Mouse (Mus musculus): ENCODE measurements at regions not wholly inside any gene's neighbourhood (a gene's known extent, or its start where the extent isn't known, plus 50 kb on each side); places are given as distances from the start of the nearest gene placed in this dataset.

DNA sequence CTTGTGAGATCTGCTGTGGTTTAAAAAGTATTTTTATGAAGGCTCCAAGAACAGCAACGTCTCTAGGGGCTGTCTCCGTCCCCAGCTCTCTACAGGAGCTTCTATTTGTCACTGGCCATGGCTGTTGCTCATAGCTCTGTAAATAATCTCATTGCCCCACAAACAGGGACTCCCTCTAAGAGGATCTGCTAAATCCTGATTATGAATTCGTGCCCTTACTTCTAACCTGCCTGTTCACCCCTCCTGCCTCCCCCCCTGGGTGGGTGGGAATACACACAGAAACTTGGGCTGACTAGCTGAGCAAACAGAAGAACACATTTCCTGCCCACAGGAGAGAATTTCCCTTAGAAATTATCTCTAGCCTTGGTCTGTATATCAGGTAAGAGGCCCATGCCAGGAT, 155.9 kb upstream of the Ncam1 start:
- DNase-seq (ENCODE audit: low read depth): no peak

DNA sequence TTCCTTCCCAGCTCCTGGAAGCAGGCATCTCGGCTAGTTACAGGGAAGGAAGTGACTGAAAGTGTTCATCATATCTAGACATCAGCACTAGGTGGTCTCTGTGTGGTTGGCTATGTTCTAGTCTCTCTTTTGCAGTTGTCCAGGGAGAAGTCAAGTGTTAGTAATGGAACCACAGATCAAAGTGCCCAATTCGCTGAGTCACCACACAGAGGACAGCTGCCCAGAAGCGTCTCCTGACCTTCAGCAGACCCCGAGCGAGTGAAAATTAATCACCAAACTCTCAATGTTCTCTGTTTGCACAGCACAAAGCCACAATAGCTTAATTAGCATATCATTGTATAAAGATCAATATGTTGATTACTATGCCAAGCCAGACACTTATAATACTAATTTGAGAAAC, 151.6 kb upstream of the Ncam1 start:
- DNase-seq (ENCODE audit: low read depth): no peak

DNA sequence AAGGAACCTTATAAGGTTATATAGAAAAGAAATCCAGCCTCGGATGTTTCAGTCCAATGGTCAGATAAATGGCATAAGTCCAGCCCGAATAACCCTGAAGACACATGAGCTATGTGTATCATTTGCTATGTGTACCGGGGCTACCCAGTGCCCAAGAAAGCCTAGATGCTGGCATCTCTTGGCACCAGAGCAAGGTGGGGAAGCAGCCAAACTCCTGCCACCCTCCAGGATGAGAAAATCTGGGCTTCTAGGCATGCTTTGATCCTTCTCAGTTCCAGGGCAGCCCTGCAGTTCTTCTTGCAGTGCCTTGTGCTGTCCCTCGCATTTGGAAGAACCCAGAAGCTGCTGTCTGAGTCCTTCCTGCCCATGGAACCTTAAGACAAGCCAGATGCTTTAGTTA, 149.8 kb upstream of the Ncam1 start:
- DNase-seq (ENCODE audit: low read depth): no peak

DNA sequence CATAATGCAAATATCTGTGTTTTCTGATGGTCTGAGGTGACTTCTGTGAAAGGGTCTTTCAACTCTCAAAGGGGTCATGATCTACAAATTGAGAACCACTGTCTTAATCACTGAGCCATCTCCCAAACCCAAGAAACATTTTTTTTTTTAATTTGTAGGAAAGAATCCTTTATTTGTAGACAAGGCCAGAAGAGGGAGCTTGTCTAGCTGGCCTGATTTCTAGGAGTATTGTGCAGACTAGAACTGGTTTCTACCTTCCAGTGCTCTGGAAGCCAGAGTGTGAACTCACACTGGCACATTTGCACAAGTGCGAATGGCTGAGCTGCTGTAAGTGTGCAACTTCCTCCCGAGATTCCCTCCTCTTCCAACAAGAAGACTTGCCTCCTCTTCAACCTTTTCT, 148.1 kb upstream of the Ncam1 start:
- DNase-seq (ENCODE audit: low read depth): no peak

DNA sequence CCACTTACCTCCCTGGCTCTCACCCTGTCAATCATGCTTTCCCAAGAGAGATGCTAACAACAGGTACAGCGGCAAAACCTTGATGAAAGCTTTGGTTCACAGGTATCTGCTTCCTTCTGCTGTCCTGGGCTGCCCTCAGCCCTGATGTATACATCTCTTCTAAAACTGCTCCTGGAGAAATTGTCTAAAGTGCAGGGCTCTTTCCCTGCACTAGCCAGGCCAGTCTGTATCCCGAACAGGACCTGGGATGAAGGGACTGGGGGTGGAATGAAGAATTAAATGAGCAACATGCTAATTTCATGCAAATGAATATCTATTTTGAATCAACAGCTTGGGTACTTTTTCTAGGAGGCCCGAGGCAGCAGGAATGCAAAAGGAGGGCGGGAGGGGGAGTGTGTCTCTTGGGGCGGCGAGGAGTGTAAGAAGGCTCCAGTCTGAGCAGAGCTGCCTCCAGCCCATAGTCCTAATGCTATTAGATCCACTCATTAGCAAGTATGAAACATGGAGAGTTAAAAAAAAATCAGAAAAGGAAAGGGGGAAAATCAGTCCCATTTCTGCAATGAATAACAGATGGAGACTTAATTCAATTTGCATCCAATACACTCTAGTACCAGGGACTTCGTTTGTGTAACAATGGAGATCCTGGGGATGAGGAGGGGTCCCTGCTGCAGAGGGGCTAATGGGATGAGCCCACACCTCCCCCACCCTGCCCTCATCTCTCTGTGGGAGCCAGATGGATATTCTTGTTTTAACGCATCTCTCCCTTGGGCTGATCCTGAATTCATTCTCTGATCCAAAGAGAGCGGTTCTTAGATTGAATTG, 137.0 kb upstream of the Ncam1 start:
- no peak for DNase-seq (ENCODE audit: low read depth)

DNA sequence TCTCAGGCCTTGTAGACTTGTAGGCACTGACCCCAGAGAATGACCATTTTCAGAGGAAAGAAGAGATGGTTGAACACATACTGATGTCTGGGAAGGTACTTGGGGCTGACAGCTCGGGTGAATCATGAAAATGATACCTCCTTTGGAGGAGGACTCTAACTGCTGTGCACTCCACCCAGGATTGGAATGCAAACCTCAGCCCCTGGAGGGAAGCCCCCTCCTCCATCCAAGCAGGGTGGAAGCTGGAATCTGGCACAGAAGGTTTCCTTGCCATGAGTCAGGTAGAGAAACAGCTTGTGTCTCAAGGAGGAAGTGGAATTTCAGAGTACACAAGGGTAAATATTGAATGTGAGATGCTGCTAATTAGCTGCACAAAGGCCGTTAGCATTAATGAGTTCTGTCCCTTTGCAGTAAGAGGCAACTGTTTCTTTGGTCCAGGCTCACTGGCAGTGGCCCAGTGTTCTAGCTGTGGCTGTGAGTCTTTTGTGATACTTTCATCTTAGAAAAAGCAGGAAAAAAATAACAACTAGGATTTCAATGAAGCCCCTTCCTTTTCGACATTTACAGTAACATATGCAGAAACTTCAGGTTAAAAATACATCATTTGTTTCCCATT, 129.4 kb upstream of the Ncam1 start:
- DNase-seq (ENCODE audit: low read depth): no peak

DNA sequence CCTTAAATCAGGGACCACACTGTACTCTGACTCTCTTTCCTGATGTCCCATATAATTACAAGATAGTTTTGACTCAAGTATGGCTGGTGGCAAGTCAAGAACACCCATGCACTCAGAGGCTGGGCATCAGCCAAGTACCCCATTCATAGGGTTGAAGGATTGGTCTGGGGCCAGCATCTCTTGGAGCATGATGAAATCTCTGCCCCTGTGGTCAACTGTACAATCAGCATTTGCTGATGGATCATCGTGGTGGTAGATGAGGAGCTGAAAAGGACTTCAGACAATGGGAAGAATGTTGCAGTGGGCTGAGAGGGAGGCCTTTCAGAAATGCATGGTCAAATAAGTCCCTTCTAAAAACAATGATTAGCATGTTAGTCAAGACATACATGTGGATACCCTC, 128.6 kb upstream of the Ncam1 start:
- DNase-seq (ENCODE audit: low read depth): no peak

DNA sequence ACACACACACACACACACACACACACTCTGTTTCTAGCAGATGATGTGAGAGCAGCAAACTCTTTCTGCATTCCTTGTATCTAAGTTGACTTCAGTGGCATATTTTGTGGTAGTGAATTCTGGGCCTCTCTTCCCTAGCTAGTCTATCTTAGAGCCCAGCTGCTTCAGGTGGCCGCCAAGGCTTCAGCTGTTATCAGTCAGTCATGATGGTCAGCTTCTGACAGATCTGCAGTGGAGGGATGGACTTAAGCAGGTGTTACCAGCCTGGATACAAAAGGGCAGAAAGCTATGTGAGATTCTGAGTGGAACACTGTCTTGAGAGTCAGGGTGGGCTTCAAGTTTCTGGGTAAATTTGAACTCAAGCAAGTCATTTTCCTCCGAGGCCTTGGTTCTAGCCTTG, 127.1 kb upstream of the Ncam1 start:
- DNase-seq (ENCODE audit: low read depth): no peak

DNA sequence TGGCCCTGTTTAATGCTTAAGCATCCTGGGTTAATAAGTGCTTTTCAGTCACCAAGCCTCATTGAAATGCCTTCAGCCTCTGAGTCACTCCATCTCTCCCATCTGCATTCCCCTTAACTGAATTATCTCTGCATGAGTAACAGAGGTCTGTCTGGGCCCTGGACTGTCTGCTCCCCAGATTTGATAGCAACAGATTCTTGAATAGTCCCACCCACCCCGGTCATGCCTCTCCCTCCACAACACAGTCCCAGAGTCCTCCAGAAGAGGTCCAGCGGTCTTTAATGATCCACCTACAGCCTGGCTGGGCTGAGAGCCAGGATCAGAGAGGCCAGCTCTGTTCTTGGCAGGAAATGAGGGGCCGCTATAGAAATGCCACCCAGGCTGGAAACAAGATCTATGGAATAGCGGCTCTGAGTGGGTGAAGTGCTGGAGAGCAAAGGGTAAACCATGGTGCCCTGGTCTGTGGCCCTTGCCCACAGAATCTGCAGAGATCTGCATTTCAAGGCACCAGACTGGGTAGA, 125.3 kb upstream of the Ncam1 start:
- DNase-seq (ENCODE audit: low read depth): no peak

DNA sequence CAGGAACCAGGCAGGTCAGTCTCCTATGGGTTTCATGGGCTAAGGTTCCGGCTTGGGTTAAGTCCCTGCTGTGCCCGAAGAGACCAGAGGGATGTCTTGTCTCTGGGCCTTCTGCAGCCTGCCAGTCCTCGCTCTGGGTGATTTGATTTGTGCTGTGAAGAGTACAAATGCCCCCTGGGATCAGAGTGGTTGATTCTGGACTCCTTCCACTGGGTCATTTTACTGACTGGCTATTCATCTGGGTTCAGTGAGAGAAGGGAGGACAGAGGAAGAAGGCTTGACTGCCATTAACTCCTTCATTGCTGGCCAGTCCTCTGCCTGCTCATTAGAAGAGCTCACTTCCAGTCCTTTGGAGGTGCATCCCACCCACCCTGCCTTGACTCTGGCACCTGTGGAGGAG, 124.0 kb upstream of the Ncam1 start:
- DNase-seq (ENCODE audit: low read depth): no peak

DNA sequence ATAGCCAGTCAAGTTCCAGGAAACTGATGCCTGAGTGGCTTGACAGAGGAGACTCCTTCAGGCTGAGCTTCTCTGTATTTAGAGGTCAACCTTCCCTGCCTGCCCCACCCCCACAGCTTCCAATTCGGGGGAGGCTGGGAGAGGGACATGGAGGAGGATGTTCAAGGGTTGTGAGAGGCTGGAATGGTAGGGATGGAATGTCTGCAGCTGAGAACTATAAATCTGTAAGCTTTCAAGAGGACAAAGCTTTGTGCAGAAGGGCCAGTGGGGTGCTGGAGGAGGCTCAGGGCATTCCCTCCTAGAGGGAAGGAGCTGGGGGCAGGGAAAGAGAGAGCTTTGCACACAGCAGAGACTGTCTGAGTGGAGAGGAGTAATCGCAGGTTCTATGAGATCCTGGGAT, 123.4 kb upstream of the Ncam1 start:
- no peak for DNase-seq (ENCODE audit: low read depth)

DNA sequence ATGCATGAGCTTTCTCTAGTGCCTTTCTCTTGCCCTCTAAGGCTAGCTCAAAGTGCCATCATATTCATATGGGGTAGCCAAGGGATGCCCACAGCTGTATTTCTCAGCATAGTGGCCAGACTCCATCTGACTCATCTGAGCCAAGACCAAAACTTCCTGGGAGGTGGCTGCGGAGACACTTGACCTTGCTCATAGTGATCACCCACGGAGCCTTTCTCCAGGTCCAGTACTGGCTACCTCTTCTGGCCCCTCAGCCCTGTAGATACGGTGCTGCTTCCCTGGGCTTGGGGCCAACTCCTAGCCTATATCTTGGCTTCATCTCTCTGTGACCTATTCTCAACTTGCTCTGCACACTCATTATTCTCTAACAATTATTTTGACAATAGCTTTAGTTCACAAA, 122.6 kb upstream of the Ncam1 start:
- no peak for DNase-seq (ENCODE audit: low read depth)

DNA sequence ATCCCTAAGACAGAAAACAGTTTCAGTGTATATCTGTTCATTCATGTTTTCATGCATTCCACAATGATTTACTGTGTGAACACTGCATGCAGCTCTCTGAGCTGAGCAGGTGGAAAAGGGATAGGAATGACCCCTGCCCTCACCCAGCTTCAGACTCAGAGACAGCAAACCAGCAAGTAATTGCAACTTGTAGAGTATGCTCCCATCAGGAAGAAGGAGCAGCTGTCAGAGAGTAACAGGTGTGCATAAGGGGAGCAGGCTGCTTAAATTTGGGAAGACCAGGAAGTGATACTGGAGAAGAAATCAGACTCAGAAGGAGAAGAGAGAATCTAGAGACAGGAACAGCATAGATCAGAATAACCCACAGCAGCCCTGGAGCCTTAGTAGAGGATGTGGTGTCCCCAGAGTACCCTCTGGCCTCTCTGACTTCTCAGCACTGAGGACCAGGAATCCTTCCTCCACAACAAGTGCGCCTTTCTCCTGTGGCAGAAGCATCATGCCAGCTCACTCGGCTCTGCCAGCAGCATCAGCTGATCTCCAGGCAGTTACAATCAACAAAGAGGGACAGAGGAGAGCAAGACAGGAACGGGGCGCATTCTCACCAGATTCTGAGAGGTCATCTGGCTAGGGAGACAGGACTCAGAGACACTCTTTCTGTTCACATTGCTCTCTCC, 116.5 kb upstream of the Ncam1 start:
- no peak for DNase-seq (ENCODE audit: low read depth)

DNA sequence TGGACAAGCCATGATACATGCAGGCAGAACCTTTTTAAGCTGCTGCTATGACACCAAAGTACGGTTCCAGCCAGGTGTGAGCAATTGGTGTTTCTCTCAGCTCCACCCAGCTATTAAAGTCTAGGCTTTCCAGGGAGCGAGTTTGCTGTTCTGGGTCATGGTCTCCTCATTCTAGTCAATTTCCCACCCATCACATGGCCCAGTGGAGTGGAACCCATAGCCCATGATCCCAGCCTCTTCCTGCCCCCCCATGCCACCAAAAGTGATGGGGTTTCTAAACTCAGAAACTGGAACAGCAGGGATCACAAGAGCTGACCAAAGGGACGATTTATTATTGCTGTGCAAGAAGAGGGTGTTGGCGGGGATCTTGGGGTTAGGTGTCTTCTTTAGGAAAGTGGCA, 115.0 kb upstream of the Ncam1 start:
- no peak for DNase-seq (ENCODE audit: low read depth)

DNA sequence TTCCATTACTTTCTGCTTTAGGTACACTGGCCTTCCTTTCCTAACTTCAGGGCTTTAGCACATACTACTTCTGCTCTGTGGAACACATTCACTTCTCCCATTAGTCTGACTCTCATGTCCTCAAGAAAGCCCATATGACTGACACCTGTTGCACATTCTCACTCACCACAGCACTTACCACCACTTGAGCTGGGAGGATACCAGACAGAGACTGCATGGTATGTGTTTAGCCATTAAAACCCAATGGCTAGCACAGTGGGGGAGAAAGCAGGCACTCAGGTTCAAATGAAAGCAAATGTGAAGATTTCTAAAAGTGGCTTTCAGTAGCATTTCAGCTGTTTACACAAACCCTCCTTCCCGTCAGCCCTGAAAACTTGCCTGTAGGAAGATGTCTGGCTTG, 113.6 kb upstream of the Ncam1 start:
- DNase-seq (ENCODE audit: low read depth): no peak

DNA sequence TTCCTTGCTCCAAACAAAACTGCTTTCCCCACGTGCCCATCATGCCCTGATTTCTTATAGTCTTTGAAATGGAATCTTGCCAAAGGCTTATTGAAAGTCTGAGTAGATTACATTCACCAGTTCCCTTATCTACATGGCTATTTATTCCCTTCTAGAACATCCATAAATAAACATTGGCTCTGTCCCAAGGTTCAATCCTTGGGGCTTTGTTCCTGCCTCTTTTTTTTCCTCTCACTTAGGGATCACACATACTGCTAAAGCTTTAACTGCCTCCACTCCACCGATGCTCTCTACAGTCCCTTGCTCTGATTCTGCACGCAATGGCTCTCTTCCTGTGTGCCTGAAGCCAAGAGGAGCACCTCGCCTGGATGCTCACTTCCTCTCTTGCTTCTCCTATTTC, 107.6 kb upstream of the Ncam1 start:
- no peak for DNase-seq (ENCODE audit: low read depth)

DNA sequence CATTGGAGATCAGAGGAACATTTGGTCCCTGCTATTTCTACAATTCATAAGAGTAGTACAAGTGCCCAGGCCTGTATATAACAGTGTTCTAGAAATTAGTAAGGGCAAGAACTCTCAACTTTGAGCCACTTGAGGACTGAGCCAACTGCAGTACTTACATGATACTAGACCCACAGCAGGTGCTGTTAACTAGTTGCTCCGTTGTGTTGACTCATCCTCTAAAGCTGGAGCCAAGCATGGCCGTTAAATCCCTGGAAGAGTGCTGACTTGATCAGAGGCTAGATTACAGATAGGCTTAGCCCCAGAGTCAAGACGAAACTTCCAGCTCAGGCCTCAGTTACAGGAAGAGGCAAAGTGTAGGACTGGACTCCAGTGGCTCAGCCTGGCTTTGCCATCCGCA, 107.0 kb upstream of the Ncam1 start:
- no peak for DNase-seq (ENCODE audit: low read depth)

DNA sequence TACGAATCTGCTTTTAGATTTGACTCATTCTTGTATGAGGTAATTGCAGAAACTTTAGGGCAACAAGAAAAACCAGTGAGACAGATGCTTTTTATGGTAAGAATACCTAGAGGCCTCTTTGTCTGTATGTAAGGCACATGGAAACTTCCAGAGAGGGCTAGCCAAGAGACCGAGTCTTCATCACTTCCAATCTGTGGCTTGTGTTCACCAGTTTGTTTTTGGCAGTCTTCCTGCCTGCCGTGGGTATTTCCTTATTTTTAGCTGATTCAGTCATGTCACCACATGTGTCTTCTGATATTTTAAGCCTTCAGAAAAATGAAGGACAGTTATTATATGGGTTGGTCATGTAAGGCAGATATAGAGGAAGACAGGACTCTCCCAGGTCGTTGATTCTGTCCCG, 100.2 kb upstream of the Ncam1 start:
- DNase-seq (ENCODE audit: low read depth): no peak

DNA sequence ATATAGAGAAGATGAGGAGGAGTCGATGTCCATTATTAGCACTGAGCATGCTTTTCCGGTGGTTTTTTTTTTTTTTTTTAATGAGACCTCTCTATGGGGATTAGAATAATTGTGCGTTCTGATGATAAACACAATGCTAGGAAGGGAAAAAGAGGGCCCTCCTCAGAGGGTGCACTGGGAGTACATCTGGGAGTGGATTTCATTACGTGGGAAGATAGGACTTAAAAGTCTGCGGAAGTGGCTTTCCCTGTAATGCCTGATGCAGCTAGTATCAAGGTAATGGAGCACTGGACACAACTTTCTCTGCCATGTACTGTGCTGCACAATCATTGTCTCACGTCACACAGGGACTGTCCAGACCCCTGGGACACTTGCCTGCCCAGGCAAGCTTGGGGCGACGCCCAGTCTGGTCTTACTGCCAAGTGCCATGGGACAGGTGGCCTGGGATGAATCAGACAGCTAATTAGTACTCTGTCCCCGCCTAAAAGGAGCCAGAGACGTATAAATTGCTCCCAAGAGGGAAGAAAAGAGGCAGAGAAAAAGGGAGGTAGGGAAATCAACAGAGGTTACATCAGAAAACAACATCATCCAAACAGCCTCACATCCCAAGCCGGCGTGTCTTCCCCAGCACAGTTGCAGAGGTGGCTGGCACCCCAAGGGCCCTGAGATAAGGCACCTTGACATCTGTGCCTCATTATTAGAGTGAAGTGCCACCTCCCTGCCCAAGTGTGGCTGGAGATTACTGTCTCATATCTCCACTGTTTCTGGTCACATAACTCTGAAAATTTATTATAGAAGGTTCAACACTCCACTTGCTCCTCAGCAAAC, 86.0 kb upstream of the Ncam1 start:
- no peak for DNase-seq (ENCODE audit: low read depth)

DNA sequence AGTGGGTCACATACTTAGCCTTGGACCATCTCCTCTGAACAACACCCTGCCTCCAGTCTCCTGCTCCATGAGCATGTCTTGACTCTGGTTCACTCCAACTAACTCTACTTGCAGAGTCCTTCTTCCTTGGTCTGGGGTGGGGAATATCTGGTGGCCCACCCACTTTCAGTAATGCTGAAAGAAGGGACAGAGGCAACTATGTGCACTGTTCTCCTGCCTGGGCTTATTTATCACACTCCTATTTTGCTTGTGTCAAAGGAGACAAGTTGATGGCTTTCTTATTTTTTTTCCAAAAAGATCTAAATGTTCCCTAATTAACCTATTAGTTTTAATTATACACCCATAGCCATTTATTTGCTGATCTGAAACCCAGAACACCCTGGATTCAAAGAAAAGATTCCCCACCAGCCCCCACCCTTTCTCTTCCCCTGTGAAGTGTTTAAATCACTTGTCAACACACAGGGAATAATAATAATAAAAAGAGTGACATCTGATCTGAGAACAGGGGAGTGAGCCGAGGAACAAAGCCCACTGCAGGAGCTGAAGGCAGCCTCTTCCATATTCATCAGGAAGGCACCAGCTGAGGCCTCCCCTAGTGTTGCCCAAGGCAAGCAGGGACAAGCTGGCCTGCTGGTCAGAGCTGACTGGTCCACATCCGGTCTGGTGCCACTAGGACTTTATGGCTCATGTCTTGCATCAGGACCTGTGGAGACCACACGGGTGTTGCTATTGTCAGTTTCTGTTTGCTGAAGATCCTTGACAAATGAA, 80.8 kb upstream of the Ncam1 start:
- DNase-seq (ENCODE audit: low read depth): no peak

DNA sequence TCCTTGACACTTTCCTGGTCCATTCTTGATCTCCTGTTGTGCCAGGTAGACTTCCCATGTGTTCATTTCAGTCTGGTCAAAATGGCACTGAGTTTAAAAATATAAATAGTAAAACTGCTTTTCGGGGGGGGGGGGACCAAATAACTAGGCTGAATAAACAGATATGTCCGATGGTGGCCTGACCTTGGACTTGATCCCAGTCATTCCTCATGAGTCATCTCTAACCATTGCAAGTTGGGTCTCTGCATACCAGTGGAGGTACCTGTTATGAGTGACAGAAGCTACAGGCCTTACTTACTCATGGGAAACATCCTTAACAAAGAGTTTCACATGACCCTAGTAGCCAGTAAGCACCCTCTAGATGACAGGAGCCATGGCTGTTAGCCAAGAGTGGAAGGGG, 76.2 kb upstream of the Ncam1 start:
- no peak for DNase-seq (ENCODE audit: low read depth)

DNA sequence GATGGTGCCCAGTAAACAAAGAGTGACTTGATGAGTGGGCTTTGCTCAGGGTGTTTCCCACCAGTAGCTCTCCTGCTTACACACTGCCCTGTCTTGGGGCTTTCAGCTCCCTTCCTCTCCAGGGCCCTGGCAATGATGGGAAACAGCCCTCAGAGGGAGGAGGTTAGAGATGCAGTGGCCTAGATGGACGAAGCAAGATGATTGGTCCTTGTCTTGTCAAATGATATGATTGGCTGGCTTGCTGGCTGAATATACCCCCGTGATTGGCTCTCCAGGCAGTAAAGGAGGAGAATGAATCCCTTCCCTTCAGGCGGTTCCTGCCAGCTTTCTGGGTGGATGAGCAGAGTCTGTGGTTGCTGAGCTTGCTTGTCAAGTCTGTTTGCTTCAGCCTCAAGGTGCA, 74.8 kb upstream of the Ncam1 start:
- DNase-seq (ENCODE audit: low read depth): no peak
